Mouse (Mus musculus): Measurements from ENCODE around the gene Yars. TPM values are rescaled to one million over a fixed set of nuclear protein-coding genes. Genes with fewer than 3 reads are reported as not detected.

Gene Yars
- polyA plus RNA-seq, 1 experiment = 11.9 TPM

- Histone ChIP-seq H3K4me1 (ENCODE audit: control insufficient read depth, insufficient read depth, low read length) (no peaks in the 10 kb centered on the region), H3K4me3 (ENCODE audit: control insufficient read depth, low read depth, low read length) (no peak overlapping the region), H3K27ac (ENCODE audit: control insufficient read depth, insufficient read depth, low read depth, low read length) (no peak overlapping the region), H3K27me3 (ENCODE audit: control insufficient read depth, insufficient read depth, low read length) (no peaks in the 10 kb centered on the region), H3K36me3 (ENCODE audit: control insufficient read depth, insufficient read depth, low read length) (no peaks in the 10 kb centered on the region)
- TF ChIP-seq POLR2A (IDR thresholded peaks at IDR 0.05; ENCODE audit: control insufficient read depth, low read depth, low read length) = no peak
- TF ChIP-seq CTCF (IDR thresholded peaks at IDR 0.05; ENCODE audit: control insufficient read depth, insufficient read depth, insufficient replicate concordance, low read depth, low read length) = no peak
Observed at GRCm38 (mm10) chr4:129230926-129231325, 41.4 kb downstream of the Yars start.

- Histone ChIP-seq H3K27me3 (ENCODE audit: control insufficient read depth, insufficient read depth, low read length) (no peaks in the 10 kb centered on the region), H3K4me3 (ENCODE audit: control insufficient read depth, low read depth, low read length) (no peak overlapping the region), H3K27ac (ENCODE audit: control insufficient read depth, insufficient read depth, low read depth, low read length) (no peak overlapping the region), H3K36me3 (ENCODE audit: control insufficient read depth, insufficient read depth, low read length) (no peaks in the 10 kb centered on the region), H3K4me1 (ENCODE audit: control insufficient read depth, insufficient read depth, low read length) (no peaks in the 10 kb centered on the region)
- no peak for TF ChIP-seq POLR2A (IDR thresholded peaks at IDR 0.05; ENCODE audit: control insufficient read depth, low read depth, low read length)
- TF ChIP-seq CTCF (IDR thresholded peaks at IDR 0.05; ENCODE audit: control insufficient read depth, insufficient read depth, insufficient replicate concordance, low read depth, low read length) = no peak
Observed at GRCm38 (mm10) chr4:129231594-129232450, 42.3 kb downstream of the Yars start.

GRCm38 (mm10) chr4:129232561-129233360, 43.2 kb downstream of the Yars start:
- H3K27me3 ChIP-seq (ENCODE audit: control insufficient read depth, insufficient read depth, low read length) = no peaks in the 10 kb centered on the region
- no peaks in the 10 kb centered on the region for H3K36me3 ChIP-seq (ENCODE audit: control insufficient read depth, insufficient read depth, low read length)
- no peak overlapping the region for H3K27ac ChIP-seq (ENCODE audit: control insufficient read depth, insufficient read depth, low read depth, low read length)
- peaks cover 1% of the 10 kb centered on the region for H3K4me1 ChIP-seq (ENCODE audit: control insufficient read depth, insufficient read depth, low read length)
- no peak overlapping the region for H3K4me3 ChIP-seq (ENCODE audit: control insufficient read depth, low read depth, low read length)
- TF ChIP-seq POLR2A (IDR thresholded peaks at IDR 0.05; ENCODE audit: control insufficient read depth, low read depth, low read length) (no peak), CTCF (IDR thresholded peaks at IDR 0.05; ENCODE audit: control insufficient read depth, insufficient read depth, insufficient replicate concordance, low read depth, low read length) (no peak)

GRCm38 (mm10) chr4:129234488-129234887, 44.9 kb downstream of the Yars start:
- Histone ChIP-seq H3K27me3 (ENCODE audit: control insufficient read depth, insufficient read depth, low read length) (no peaks in the 10 kb centered on the region), H3K27ac (ENCODE audit: control insufficient read depth, insufficient read depth, low read depth, low read length) (no peak overlapping the region), H3K4me1 (ENCODE audit: control insufficient read depth, insufficient read depth, low read length) (peaks cover 11% of the 10 kb centered on the region), H3K4me3 (ENCODE audit: control insufficient read depth, low read depth, low read length) (no peak overlapping the region), H3K36me3 (ENCODE audit: control insufficient read depth, insufficient read depth, low read length) (no peaks in the 10 kb centered on the region)
- TF ChIP-seq CTCF (IDR thresholded peaks at IDR 0.05; ENCODE audit: control insufficient read depth, insufficient read depth, insufficient replicate concordance, low read depth, low read length) = no peak
- no peak for TF ChIP-seq POLR2A (IDR thresholded peaks at IDR 0.05; ENCODE audit: control insufficient read depth, low read depth, low read length)

GRCm38 (mm10) chr4:129235147-129235546, 45.6 kb downstream of the Yars start:
- Histone ChIP-seq H3K27me3 (ENCODE audit: control insufficient read depth, insufficient read depth, low read length) (no peaks in the 10 kb centered on the region), H3K27ac (ENCODE audit: control insufficient read depth, insufficient read depth, low read depth, low read length) (no peak overlapping the region), H3K4me3 (ENCODE audit: control insufficient read depth, low read depth, low read length) (no peak overlapping the region), H3K4me1 (ENCODE audit: control insufficient read depth, insufficient read depth, low read length) (peaks cover 11% of the 10 kb centered on the region), H3K36me3 (ENCODE audit: control insufficient read depth, insufficient read depth, low read length) (no peaks in the 10 kb centered on the region)
- no peak for TF ChIP-seq POLR2A (IDR thresholded peaks at IDR 0.05; ENCODE audit: control insufficient read depth, low read depth, low read length)
- TF ChIP-seq CTCF (IDR thresholded peaks at IDR 0.05; ENCODE audit: control insufficient read depth, insufficient read depth, insufficient replicate concordance, low read depth, low read length) = no peak

GRCm38 (mm10) chr4:129236236-129236813, 46.8 kb downstream of the Yars start:
- Histone ChIP-seq H3K4me3 (ENCODE audit: control insufficient read depth, low read depth, low read length) (no peak overlapping the region), H3K4me1 (ENCODE audit: control insufficient read depth, insufficient read depth, low read length) (peaks cover 11% of the 10 kb centered on the region), H3K27ac (ENCODE audit: control insufficient read depth, insufficient read depth, low read depth, low read length) (no peak overlapping the region), H3K36me3 (ENCODE audit: control insufficient read depth, insufficient read depth, low read length) (no peaks in the 10 kb centered on the region), H3K27me3 (ENCODE audit: control insufficient read depth, insufficient read depth, low read length) (no peaks in the 10 kb centered on the region)
- TF ChIP-seq CTCF (IDR thresholded peaks at IDR 0.05; ENCODE audit: control insufficient read depth, insufficient read depth, insufficient replicate concordance, low read depth, low read length) (no peak), POLR2A (IDR thresholded peaks at IDR 0.05; ENCODE audit: control insufficient read depth, low read depth, low read length) (no peak)

All from testis, adult 2 months (tissue).